8 mouse cellular contexts compared by ENCODE assay signal in genomic region chr13:55634639-55635127, GRCm38 (mm10). TPM values are rescaled to one million over a fixed set of nuclear protein-coding genes. Genes with fewer than 3 reads are reported as not detected.
A peak's percentile ranks its signal among the peaks of the same experiment; 100 is the strongest.
DNase-seq lines count a peak whose midpoint lies in the region; ATAC-seq and TF ChIP-seq lines count a peak whose summit lies in the region.

Gene Ddx46 (plus strand): TSS chr13:55635027.

- no peaks in the 10 kb centered on the region for H3K9me3 ChIP-seq in embryonic facial prominence, embryonic 15.5 days (replicated peaks)
- no peaks in the 10 kb centered on the region for H3K9me3 ChIP-seq in kidney, embryonic 14.5 days (ENCODE audit: control insufficient read depth, low read length)

- 4% methylated on average over 30 of the region's 30 CpGs for WGBS in bone marrow, adult 2 months
- 5% methylated on average over 30 of the region's 30 CpGs for WGBS in embryonic facial prominence, embryonic 15.5 days
- 7% methylated on average over 30 of the region's 30 CpGs for WGBS in kidney, embryonic 14.5 days

- H3K4me2 ChIP-seq in embryonic facial prominence, embryonic 15.5 days (replicated peaks), result peak within 1 kb of the TSS; percentile 76
- peak within 1 kb of the TSS; percentile 83 for H3K4me2 ChIP-seq in kidney, embryonic 14.5 days (replicated peaks; ENCODE audit: low read depth, low read length)

- H3K9ac ChIP-seq in embryonic facial prominence, embryonic 15.5 days, result peak within 1 kb of the TSS; percentile 82
- H3K9ac ChIP-seq in kidney, embryonic 14.5 days (ENCODE audit: low read depth, low read length), result peak within 1 kb of the TSS; percentile 93

- H3K27me3 ChIP-seq in embryonic facial prominence, embryonic 15.5 days, result no peaks in the 10 kb centered on the region
- no peaks in the 10 kb centered on the region for H3K27me3 ChIP-seq in kidney, embryonic 14.5 days (ENCODE audit: control insufficient read depth, insufficient read depth, low read length)

- DNase-seq in 416B (ENCODE audit: low read depth), result peak; percentile 89
- DNase-seq in heart, adult 8-10 months (ENCODE audit: low spot score), result peak; percentile 79
- DNase-seq in liver, result peak; percentile 90
- DNase-seq in spleen, postnatal 4 days (ENCODE audit: low spot score in 2 of 2), result peak; percentile 90 to 98

- peak; percentile 90 for TF ChIP-seq CTCF in bone marrow, adult 2 months (IDR thresholded peaks at IDR 0.05; ENCODE audit: control insufficient read depth, insufficient read depth, low read length)

- ATAC-seq in embryonic facial prominence, embryonic 15.5 days (ENCODE audit: insufficient number of reproducible peaks, low FRiP score, low TSS enrichment, low read depth), result peak; percentile 88
- peak; percentile 88 for ATAC-seq in kidney, embryonic 14.5 days (ENCODE audit: low FRiP score, low TSS enrichment)
- peak; percentile 97 for ATAC-seq in monocyte, adult 5-6 weeks (replicated peaks; ENCODE audit: insufficient number of reproducible peaks, low FRiP score, low TSS enrichment, poor library complexity, severe bottlenecking)

- peak; percentile 82; the same call in 1 of the 2 replicates for TF ChIP-seq POLR2A in bone marrow, adult 2 months (IDR thresholded peaks at IDR 0.05; ENCODE audit: borderline replicate concordance, control insufficient read depth, low read depth, low read length)

- H3K27ac ChIP-seq in bone marrow, adult 2 months (ENCODE audit: control insufficient read depth, insufficient read depth, low read depth, low read length, poor library complexity), result peak within 1 kb of the TSS; percentile 56
- H3K27ac ChIP-seq in embryonic facial prominence, embryonic 15.5 days (replicated peaks), result no peak within 1 kb of the TSS
- H3K27ac ChIP-seq in kidney, embryonic 14.5 days (ENCODE audit: low read depth, low read length), result peak within 1 kb of the TSS; percentile 51; the same call in 1 of the 2 replicates

- no peaks in the 10 kb centered on the region; the same call in 1 of the 2 replicates for H3K4me1 ChIP-seq in bone marrow, adult 2 months (ENCODE audit: control insufficient read depth, insufficient read depth, low read length)
- peaks cover 17% of the 10 kb centered on the region for H3K4me1 ChIP-seq in embryonic facial prominence, embryonic 15.5 days
- H3K4me1 ChIP-seq in kidney, embryonic 14.5 days (ENCODE audit: control insufficient read depth, insufficient read depth, low read length), result peaks cover 4% of the 10 kb centered on the region; the same call in 1 of the 2 replicates

- H3K4me3 ChIP-seq in bone marrow, adult 2 months (replicated peaks; ENCODE audit: control insufficient read depth, low read depth, low read length), result peak within 1 kb of the TSS; percentile 87
- peak within 1 kb of the TSS; percentile 97 for H3K4me3 ChIP-seq in embryonic facial prominence, embryonic 15.5 days (replicated peaks)
- H3K4me3 ChIP-seq in kidney, embryonic 14.5 days (ENCODE audit: low read length), result peak within 1 kb of the TSS; percentile 99

- peaks cover 34% of the 10 kb centered on the region for H3K36me3 ChIP-seq in embryonic facial prominence, embryonic 15.5 days
- peaks cover 49% of the 10 kb centered on the region for H3K36me3 ChIP-seq in kidney, embryonic 14.5 days (ENCODE audit: control insufficient read depth, insufficient read depth, low read length)

RNA-seq across cellular contexts. Expression of gene Ddx46, which starts in this region (rescaled TPM):
- polyA plus RNA-seq in bone marrow, adult 2 months (2011; ENCODE audit: insufficient read depth, insufficient read length, low replicate concordance, missing spikeins), result 33.6 and 56.7 TPM in 2 replicates
- polyA plus RNA-seq in embryonic facial prominence, embryonic 15.5 days (2015; fragmentation: Nextera tagmentation; extraction: Ambion mirVana), result 31.0 and 32.1 TPM in 2 replicates
- 10 to 100 TPM; 17.7 to 24.8 (median 20.2) TPM for total RNA-seq in heart, adult 8-10 months (2022)
- polyA plus RNA-seq in kidney, embryonic 14.5 days (2014; fragmentation: Nextera tagmentation; extraction: Ambion mirVana), result 35.7 and 48.5 TPM in 2 replicates
- total RNA-seq in monocyte, adult 5-6 weeks (2017), result 123 to 183 TPM (median 145 TPM) in 3 replicates
